Mouse (Mus musculus) right cerebral cortex, adult 18-20 months (tissue): Measurements from ENCODE around the gene Pvr.

Experiments used
- DNase-seq: peaks from one replicate; pipeline ENCODE4 v3.0.0; 2022; ENCODE audit warnings: mixed read lengths

Pvr gene

GRCm38 (mm10) chr7:19871137-19871621, 49.8 kb downstream of the Pvr start:
- no peak for DNase-seq

GRCm38 (mm10) chr7:19867751-19868399, 53.1 kb downstream of the Pvr start:
- DNase-seq = no peak

- DNase-seq = no peak
Measured at GRCm38 (mm10) chr7:19866490-19866889, 54.5 kb downstream of the Pvr start.

- DNase-seq = no peak
Measured at GRCm38 (mm10) chr7:19865246-19866036, 55.5 kb downstream of the Pvr start.

DNA sequence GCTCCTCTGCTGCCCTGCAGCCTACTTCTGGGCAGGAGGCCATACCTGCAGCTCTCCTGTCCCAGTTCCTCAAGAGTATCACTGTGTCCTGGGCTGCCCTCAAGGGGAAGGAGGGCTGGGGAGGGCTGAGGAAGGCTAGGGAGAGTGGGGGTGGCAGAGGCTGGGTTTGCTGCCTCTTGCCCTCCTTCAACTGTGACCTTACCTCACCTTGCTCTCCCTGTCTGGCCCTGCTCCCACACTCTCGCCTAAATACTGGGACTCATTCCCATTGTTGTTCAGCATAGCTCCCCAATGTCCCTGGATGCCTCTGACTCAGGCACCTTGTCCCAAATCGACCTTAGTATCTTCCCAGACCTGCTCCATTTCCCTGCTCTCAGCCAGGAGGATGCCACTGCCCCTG, 56.7 kb downstream of the Pvr start:
- DNase-seq = no peak

DNA sequence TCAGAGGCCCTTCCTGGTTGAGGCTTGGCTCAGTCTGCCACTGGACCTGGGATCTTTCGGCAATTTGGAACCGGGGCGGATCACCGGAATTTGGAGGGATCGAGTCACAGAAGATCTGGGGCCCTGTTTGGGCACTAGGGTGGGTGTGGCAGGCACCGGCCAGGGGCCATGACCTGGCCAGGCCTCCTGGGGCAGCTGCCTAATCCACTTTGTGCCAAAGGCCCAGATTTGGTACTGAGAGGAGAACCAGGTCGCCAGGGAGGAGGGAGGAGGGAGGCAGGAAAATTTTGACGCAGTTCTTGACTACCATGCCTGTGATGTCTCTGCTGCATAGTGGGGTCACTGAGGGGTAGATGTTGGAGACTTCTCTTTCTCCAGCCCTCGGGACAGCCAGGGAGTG, 59.8 kb downstream of the Pvr start, which contains the start of gene Ceacam16:
Ceacam16 (minus strand) TSS at position 101 of the 400 bp plus-strand sequence.
- DNase-seq = no peak

GRCm38 (mm10) chr7:19859740-19860139, 61.2 kb downstream of the Pvr start:
- no peak for DNase-seq

DNA sequence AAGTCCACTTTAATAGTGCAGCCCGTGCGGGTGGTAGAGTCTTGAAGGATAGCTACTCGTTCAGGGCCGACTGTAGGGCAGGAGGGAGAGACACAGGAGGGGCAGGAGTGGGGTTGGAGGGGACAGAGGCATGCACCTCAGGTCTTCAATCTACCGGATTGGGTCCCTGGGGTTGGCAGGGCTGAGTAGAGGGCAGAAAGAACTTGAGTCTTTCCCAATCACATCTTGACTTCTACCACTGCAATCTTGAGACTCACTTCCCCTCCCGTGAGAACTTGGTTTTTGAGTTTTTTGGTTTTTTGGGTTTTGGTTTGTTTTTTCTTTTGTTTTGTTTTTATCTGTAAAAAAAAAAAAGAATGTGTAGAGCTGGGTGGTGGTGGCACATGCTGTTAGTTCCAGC, 64.7 kb downstream of the Pvr start:
- DNase-seq = no peak

GRCm38 (mm10) chr7:19855663-19856062, 65.3 kb downstream of the Pvr start:
- DNase-seq = no peak
